Mouse (Mus musculus) liver (tissue): ENCODE data around the gene Smim17.
"Not testable (repeated sequence)": the region's sequence is repeated elsewhere in the genome, so short reads cannot be mapped to it uniquely, and the experiment has no call there.

Experiments used
- DNase-seq: peaks from one replicate; pipeline ENCODE4 v3.0.0-alpha.2; 2020; ENCODE audit warnings: mixed read lengths

The Smim17 gene

DNA sequence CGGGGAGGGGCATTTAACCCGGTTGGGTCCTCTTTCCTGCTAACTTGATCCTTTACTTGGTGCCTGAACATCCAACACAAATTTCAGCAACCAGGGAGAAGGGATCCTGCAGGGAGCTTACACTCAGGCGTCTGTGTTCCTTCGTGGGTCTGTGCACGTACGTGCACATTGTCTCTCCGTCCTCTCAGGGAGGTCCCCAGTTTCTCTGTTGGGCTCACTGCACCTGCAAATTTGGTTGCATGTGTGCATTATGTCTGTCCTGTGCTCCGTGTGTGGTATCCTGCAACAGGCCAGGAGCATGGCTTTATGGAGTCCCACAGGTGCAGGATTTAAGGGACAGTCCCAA, 16.9 kb downstream of the Smim17 start:
- DNase-seq, result no peak

DNA sequence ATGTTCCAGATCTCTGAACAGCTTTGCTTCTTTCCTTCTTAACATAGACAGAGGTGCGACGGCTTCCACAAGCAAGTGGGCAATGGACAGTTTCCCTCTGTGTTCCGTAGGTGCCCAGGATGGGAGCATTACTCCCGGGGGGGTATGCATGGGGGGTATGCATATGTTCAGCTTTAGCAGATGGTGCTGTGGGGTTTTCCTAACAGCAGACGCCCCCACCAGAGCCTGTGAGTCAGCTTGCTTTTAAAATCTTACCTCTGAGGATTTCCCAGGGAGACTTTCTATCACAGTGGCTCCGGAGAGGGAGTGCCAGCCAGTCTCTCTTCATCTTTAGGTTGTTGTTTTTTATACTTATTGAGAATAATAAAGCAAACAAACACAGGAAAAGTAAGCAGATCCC, 21.4 kb downstream of the Smim17 start:
- DNase-seq, result no peak

DNA sequence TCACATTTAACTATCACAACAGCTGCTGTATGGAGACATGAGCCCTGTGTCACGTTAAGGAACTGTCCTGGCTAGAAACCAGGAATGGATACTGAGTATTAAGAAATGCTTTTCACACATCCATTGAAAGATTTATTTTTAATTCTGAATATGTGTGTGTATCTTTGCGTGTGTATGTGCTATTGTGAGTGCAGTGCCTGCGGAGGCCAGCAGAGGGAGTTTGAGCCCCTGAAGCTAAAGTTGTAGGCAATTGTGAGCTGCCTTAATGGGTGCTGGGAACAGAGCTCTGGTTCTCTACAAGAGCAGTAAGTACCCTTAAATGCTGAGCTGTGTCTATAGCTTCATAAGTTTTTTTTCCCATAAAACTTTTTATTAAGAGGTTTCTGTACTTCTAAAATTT, 30.9 kb downstream of the Smim17 start:
- no peak for DNase-seq

DNA sequence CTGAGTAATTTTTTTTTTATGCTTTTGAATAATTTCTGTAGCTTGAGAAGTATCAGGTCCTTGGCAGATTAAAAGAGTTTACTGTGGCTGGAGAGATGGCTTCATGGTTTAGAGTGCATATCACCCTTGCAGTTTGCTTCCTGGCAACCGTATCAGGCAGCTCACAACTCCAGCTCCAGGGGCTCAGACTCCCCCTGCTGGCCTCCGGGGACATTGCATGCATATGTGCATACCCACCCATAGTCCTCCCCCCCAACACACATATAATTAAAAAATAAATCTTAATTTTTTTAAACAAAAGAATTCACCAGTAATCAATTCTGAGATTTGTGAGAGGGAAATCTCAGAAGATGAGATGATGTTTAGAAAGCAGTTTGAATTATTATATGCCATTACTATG, 31.8 kb downstream of the Smim17 start:
- DNase-seq, result peak; percentile 50

DNA sequence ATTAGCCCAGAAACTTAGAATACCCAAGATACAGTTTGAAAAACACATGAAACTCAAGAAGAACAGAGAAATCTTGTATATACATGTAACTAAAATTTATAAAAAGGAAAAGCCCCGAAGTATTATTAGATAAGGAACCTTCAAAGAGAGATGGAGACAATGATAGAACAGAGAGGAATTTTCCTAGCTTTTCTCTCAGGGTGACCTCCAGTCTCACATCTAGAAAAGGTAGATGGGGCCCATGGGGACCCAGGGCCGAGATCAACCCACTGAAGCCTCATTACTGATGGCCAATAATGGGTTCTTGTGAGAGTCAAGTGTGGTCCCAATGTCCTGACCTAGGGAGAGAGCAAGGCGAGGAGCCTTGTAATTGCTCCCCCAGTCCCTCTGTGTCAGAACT, 39.9 kb downstream of the Smim17 start, which contains the start of gene Olfr1344:
Gene Olfr1344 (plus strand): TSS at position 301 of the 400 bp plus-strand sequence.
- no peak for DNase-seq

DNA sequence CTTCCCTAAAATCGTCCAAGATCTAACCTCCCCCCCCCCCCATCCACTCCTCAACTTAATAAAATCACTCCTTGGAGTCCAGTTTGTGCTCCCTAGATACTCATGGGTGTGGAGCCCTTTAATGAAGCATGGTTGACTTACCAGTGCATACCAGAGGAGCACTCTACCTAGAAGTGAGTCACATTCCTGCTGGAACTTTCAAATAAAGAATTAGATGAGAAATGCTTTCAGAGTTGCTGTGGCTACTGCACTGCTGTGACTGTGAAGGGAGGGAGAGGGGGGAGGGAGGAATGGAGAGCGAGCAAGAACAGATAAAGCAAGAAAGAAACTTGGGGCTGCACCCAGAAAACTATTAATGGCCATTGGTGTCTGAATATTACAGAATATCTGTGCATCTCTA, 42.7 kb downstream of the Smim17 start:
- no peak for DNase-seq

DNA sequence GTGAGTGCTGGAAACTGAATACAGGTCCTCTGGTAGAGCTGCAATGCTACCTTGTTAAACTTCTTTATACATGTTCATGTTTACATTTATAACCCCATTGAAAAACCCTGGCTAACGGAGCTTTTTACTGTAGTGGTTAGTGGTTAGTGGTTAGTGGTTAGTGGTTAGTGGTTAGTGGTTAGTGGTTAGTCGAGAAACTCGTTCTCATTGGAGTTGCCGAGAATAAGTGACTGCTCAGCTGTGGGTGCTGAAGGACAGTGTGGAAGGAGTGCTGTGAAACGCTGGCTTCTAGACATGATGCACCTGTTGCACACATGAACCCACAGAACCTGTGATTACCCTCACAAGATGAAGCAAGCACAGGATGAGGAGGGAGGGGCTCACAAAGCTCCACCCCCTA, 49.3 kb downstream of the Smim17 start:
- no peak for DNase-seq

DNA sequence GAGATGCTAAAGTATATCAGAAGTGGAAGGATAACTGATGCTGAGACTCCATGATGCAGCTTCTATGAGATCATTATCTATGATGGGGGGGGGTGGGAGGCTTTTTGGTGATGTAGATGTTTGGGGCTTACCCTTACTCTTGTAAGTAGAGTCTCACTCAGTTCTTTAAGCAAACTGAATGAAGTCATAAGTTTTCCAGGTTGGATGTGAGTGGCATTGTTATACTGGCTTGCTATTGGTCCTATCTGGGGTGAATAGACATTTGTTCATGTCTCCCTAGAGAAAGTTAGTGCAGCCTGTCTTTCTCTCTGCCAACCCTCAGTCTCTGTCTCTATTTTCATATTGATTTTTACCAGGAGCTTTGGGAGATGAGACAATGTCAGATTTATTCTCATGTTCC, 57.4 kb downstream of the Smim17 start, which contains the start of gene Olfr1336:
Gene Olfr1336 (plus strand): TSS at position 301 of the 400 bp plus-strand sequence.
- DNase-seq, result no peak

DNA sequence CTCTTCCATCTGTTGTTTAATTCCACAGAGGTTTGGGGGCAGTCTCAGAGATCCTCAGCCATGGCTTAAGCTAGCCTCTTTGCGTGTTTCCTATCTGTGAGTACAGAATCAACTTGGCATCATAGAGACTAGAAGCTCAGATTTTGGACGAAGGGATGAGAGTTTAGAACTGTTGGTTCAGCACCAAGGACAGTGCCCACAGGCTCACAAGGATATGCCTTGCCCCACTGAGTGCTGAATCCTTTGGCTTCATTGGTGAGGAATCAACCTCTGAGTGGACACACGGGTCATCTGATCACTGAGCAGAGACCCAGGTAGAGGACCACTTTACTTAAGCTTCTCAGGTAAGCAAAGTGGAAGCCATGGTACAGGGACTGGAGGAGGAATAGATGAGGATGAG, 57.9 kb downstream of the Smim17 start:
- no peak for DNase-seq

DNA sequence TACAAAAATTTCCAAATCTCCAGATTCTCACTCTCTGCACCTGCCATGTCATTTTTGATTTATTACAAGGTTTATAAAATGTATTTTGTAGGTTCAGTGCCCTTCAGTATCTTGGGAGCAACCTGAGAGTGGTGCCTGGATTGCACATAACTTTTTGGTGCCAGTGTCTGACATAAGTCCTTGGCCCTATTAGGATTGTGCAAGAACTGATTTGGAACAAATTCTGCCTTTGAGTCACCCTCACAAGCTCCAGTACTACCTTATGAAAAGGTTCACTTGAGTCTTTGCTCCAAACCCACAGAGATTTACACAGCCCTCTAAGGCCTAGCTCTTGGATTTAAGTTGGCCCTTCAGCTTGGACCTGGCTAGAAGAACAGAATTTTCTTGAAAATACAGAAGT, 68.4 kb downstream of the Smim17 start, which contains the start of gene Olfr1346:
Gene Olfr1346 (plus strand): TSS at position 151 of the 400 bp plus-strand sequence.
- DNase-seq, result no peak

DNA sequence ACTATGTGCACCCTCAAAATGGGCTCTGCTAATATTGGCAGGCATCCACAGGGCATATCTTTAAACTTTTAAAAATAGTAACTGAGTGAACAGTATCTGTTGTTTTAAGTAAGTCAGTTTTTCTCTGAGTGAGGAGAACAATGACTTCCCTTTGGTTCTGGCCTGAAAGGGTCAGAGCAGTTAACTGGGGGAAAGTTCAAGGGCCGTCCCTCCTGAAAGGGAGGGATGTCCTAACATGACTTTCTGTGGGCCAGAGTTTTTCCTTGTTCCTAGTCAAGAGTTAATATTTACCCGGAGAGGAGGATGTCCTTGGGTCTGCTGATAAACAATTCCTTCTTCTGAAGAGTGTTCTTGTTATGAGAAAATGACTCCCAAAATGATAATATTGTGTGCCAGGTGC, 79.1 kb downstream of the Smim17 start:
- not testable (repeated sequence) for DNase-seq
